Mouse (Mus musculus): ENCODE measurements around the gene Tbc1d21. TPM values are rescaled to one million over a fixed set of nuclear protein-coding genes. Genes with fewer than 3 reads are reported as not detected.

Tbc1d21 gene
- not detected for polyA plus RNA-seq (2017; shearing (Covaris generic))

GRCm38 (mm10) chr9:58370355-58370754, at the start of gene Tbc1d21:
Gene Tbc1d21 (minus strand): TSS chr9:58370455.

GRCm38 (mm10) chr9:58312944-58313359, 57.3 kb downstream of the Tbc1d21 start, which contains the start of gene Loxl1:
Gene Loxl1 (minus strand): TSS chr9:58313186.

Other genes with a start within 250 kb of the Tbc1d21 start
- gene Islr, start 166.1 kb downstream of the Tbc1d21 start, polyA plus RNA-seq (2017; shearing (Covaris generic)): not detected
- gene Islr2, start 166.1 kb downstream of the Tbc1d21 start, polyA plus RNA-seq (2017; shearing (Covaris generic)): not detected
- 46.0 TPM for gene Pml, start 120.7 kb downstream of the Tbc1d21 start, polyA plus RNA-seq (2017; shearing (Covaris generic))
- gene Stoml1, start 117.3 kb downstream of the Tbc1d21 start, polyA plus RNA-seq (2017; shearing (Covaris generic)): 17.2 TPM
- gene Loxl1, start 57.3 kb downstream of the Tbc1d21 start, polyA plus RNA-seq (2017; shearing (Covaris generic)): 0.10 TPM
- gene Insyn1, start 118.1 kb upstream of the Tbc1d21 start, polyA plus RNA-seq (2017; shearing (Covaris generic)): not detected
- gene Cd276, start 185.0 kb upstream of the Tbc1d21 start, polyA plus RNA-seq (2017; shearing (Covaris generic)): not detected
- gene Nptn, start 211.8 kb upstream of the Tbc1d21 start, polyA plus RNA-seq (2017; shearing (Covaris generic)): 62.9 TPM